Mouse (Mus musculus) neural tube, embryonic 11.5 days (tissue): ENCODE measurements around the gene Qk. TPM values are rescaled to one million over a fixed set of nuclear protein-coding genes. Genes with fewer than 3 reads are reported as not detected.

Experiments used
- ATAC-seq: fragments of 200-750 bp; cut with Nextera tagmentation; 2 replicates; pipeline ENCODE4 v1.8.0; 2017; ENCODE audit warnings: moderate number of reproducible peaks, mild to moderate bottlenecking, moderate TSS enrichment, moderate library complexity; ENCODE audit not compliant: insufficient read depth, low FRiP score, low TSS enrichment
- DNase-seq: peaks from one replicate; pipeline ENCODE4 v3.0.0-alpha.2; 2015; ENCODE audit warnings: low spot score
- H3K27ac ChIP-seq: fragments of 300-500 bp; sonication (generic); 2 replicates; pipeline ENCODE4 v1.5.1; 2014; ENCODE audit warnings: low read depth, mild to moderate bottlenecking, low read length
- H3K27me3 ChIP-seq: fragments of 300-500 bp; sonication (generic); 2 replicates; pipeline ENCODE4 v1.6.1; 2014; ENCODE audit warnings: mild to moderate bottlenecking, low read length, mixed read lengths; ENCODE audit not compliant: control insufficient read depth, insufficient read depth
- H3K36me3 ChIP-seq: fragments of 300-500 bp; sonication (generic); 2 replicates; pipeline ENCODE4 v1.6.1; 2014; ENCODE audit warnings: mild to moderate bottlenecking, low read length, moderate library complexity, mixed read lengths; ENCODE audit not compliant: control insufficient read depth, insufficient read depth
- H3K4me1 ChIP-seq: fragments of 300-500 bp; sonication (generic); 2 replicates; pipeline ENCODE4 v1.6.1; 2014; ENCODE audit warnings: low read length, mixed read lengths; ENCODE audit not compliant: control insufficient read depth, insufficient read depth
- H3K4me2 ChIP-seq: fragments of 300-500 bp; sonication (generic); 2 replicates; pipeline ENCODE4 v1.6.1; 2014; ENCODE audit warnings: low read depth, mild to moderate bottlenecking, moderate library complexity
- H3K4me3 ChIP-seq: fragments of 300-500 bp; sonication (generic); 2 replicates; pipeline ENCODE4 v1.5.1; 2014; ENCODE audit warnings: low read depth, low read length
- H3K9ac ChIP-seq: fragments of 300-500 bp; sonication (generic); 2 replicates; pipeline ENCODE4 v1.6.1; 2014; ENCODE audit warnings: mild to moderate bottlenecking, low read length
- H3K9me3 ChIP-seq: fragments of 300-500 bp; sonication (generic); 2 replicates; pipeline ENCODE4 v1.6.1; 2016; ENCODE audit warnings: low read length; ENCODE audit not compliant: control insufficient read depth
- WGBS: fragments of 180-500 bp; shearing (Covaris S2); extraction: QIAGEN DNeasy Blood & Tissue Kit; methylation state at CpG from one replicate; pipeline ENCODE4 v1.1.7; 2014; 5-methylcytosine and 5-hydroxymethylcytosine counted together
- polyA plus RNA-seq: library from polyadenylated mRNA; unstranded; fragments of >200 nt; fragmentation: Nextera tagmentation; extraction: Ambion mirVana; gene quantifications from 2 replicates; pipeline ENCODE4 v1.2.1, GENCODE M21; 2014

Qk gene
- polyA plus RNA-seq, 1 experiment from 2014 or later: 57.0 TPM

DNA sequence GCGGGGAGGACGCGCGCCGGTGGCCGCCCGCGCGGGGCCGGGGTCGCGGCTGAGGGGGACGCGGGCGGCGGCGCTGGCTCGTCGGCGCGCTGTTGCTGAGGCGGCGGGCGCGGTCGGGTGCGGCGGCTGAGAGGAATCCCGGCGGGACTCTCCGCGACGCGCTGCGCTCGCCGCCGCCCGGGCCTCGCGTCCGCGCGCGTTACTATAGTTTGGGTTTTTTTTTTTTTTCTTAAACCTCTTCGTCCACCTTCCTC lies 296 bp downstream of the Qk start:
- peak overlapping the region; percentile 77 for H3K4me3 ChIP-seq
- peak overlapping the region; percentile 95 for H3K9ac ChIP-seq
- DNase-seq: no peak
- H3K27ac ChIP-seq: peak overlapping the region; percentile 99
- ATAC-seq: no peak
- no peaks in the 10 kb centered on the region for H3K27me3 ChIP-seq
- H3K4me2 ChIP-seq: peak overlapping the region; percentile 47
- no peaks in the 10 kb centered on the region for H3K9me3 ChIP-seq
- WGBS: 0% methylated on average over 26 of the region's 46 CpGs
- no peaks in the 10 kb centered on the region for H3K36me3 ChIP-seq
- peaks cover 12% of the 10 kb centered on the region; the same call in 1 of the 2 replicates for H3K4me1 ChIP-seq

DNA sequence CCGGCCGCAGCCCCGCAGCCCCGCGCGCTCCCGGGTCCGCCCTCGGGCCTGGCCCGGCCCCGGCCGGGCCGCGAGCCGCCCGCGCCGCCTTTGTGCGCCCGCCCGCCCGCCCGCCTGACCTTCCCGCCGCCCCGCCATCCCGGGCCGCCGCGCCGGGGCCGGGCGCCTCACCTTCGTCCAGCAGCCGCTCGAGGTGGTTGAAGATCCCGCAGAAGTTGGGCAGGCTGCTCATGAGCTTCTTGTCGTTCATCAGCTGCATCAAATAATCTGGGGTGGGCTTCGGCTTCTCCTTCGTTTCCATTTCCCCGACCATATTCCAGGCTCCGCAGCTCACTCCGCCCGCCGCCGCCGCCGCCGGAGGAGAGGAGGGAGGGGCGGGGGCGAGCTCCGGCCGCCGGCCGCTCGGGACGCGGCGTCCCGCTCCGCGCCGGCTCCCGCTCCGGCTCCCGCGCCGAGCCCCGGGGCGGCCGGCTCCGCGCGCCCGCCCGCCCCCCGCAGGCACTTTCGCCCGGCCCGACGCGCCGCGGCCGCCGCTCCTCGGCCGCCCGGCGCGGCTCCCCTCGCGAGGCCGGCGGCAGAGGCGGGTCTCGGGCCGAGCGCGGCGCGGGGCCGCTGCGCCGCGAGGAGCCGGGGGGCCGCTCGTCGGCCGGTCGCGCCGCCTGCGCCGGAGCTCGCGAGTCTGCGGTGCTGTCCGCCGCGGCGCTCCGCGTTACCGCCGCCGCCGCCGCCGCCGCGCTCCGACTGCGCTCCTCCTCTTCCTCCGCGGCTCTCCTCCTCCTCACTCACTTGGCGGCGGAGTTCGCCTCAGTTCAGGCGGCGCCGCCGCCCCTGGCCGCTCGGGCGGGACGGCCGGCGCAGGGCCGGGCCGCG lies 858 bp downstream of the Qk start:
- ATAC-seq: peak; percentile 45; the same call in 1 of the 2 replicates
- Histone ChIP-seq H3K4me1 (peaks cover 17% of the 10 kb centered on the region; the same call in 1 of the 2 replicates), H3K27ac (peak overlapping the region; percentile 99)

DNA sequence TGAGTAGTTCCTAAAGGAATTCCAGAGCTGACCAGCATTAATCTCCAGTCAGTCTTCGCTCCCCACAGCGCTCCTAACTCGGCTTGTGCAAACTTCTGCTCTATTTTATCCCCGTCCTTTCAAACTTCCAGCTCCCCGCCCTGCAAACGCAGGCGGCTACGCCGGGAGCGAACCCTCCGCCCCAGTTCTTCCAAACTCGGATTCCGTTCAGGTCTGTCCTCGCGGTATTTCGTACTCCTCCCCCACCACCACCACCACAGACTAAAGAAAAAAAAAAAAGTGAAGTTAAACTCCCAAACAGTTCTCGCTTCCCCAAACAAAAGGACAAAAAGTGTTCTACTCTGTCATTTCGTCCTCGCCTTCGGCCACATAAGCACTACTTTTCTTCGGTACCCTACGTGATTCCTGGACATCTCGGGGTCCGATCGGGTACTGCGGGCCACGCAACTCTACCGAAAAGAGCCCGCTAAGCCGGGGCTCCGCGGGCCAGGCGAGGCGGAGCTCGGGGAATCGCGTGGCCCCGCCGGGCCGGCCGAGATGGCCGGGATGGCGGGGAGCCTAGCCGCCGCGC lies 1.6 kb downstream of the Qk start:
- Histone ChIP-seq H3K9me3 (no peaks in the 10 kb centered on the region), H3K9ac (peak overlapping the region; percentile 95), H3K4me1 (peaks cover 17% of the 10 kb centered on the region; the same call in 1 of the 2 replicates), H3K27me3 (no peaks in the 10 kb centered on the region), H3K4me3 (peak overlapping the region; percentile 77), H3K36me3 (no peaks in the 10 kb centered on the region), H3K27ac (peak overlapping the region; percentile 99), H3K4me2 (peak overlapping the region; percentile 61)
- DNase-seq (peak; percentile 75), ATAC-seq (no peak)
- WGBS: under 1% methylated on average over 46 of the region's 46 CpGs

More for the DNA sequence above, 858 bp downstream of the Qk start:
- Histone ChIP-seq H3K9ac (peak overlapping the region; percentile 95), H3K9me3 (no peaks in the 10 kb centered on the region), H3K27me3 (no peaks in the 10 kb centered on the region), H3K4me3 (peak overlapping the region; percentile 77), H3K36me3 (no peaks in the 10 kb centered on the region), H3K4me2 (peak overlapping the region; percentile 61)
- 0% methylated on average over 81 of the region's 153 CpGs for WGBS
- peak; percentile 80 for DNase-seq

DNA sequence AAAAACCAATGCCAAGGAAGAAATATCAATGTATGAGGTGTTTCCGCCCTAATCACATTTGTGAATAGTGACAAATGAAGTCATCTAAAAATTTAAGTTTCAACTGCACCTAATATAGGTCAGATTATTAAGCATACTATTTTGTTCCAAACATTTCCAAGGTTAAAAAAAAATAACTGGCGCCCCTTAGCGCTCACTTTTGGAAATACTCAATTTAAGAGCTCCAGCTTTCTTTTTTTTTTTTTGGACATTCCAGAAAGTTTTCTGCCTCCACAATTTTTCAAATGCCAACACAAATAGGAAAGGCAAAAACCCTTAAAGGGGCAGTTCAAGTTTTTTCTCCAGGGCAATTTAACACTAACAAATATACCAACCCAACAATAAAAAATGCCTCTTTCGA lies 2.5 kb downstream of the Qk start:
- peaks cover 17% of the 10 kb centered on the region; the same call in 1 of the 2 replicates for H3K4me1 ChIP-seq
- H3K4me2 ChIP-seq: peak overlapping the region; percentile 61
- H3K36me3 ChIP-seq: no peaks in the 10 kb centered on the region
- WGBS: 4% methylated on average over 4 of the region's 4 CpGs
- DNase-seq (peak; percentile 67), ATAC-seq (no peak)
- peak overlapping the region; percentile 95 for H3K9ac ChIP-seq
- H3K9me3 ChIP-seq: no peaks in the 10 kb centered on the region
- peak overlapping the region; percentile 99 for H3K27ac ChIP-seq
- H3K4me3 ChIP-seq: peak overlapping the region; percentile 77
- no peaks in the 10 kb centered on the region for H3K27me3 ChIP-seq

DNA sequence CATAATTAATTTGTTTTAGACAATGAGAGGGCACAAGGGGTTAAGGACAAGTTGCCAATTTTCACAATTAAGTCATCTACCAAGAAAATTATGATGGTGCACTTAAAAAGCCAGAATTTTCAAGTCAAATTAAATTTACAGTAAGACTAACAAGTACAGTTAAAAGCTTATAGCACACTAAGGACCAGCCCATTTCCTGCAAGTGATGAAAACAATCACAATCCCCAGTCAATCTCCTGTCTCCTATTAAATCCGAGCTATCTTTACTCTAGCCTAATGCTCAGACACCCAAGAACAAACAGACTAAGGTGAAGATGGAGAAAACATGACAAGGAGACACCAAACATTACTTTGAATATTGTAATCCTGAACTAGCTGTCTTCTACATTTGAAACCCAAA lies 3.2 kb downstream of the Qk start:
- Histone ChIP-seq H3K27ac (no peak overlapping the region; the same call in 1 of the 2 replicates), H3K36me3 (no peaks in the 10 kb centered on the region), H3K9ac (peak overlapping the region; percentile 37), H3K4me1 (peaks cover 16% of the 10 kb centered on the region; the same call in 1 of the 2 replicates), H3K27me3 (no peaks in the 10 kb centered on the region), H3K4me3 (peak overlapping the region; percentile 39), H3K9me3 (no peaks in the 10 kb centered on the region), H3K4me2 (peak overlapping the region; percentile 50)
- ATAC-seq (no peak), DNase-seq (no peak)
- 0% methylated on average over 1 of the region's 1 CpGs for WGBS

DNA sequence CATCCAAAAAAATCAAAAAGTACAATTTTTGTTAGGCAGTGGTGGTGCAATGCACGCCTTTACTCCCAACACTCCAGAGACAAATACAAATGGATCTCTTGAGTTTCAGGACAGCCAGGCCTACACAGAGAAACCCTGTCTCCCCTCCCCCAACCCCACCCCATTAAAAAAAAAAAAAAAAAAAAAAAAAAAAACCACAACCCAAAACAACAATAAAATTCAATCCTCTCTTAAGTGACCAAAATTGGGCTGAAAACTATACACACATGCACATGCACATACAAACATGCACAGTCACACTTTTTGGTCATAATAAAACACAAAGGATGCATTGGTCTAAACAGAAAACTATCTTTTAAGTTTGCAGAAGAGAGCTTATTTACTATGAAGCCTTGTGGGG lies 9.6 kb downstream of the Qk start:
- H3K9ac ChIP-seq: no peak overlapping the region
- H3K4me1 ChIP-seq: peaks cover 16% of the 10 kb centered on the region; the same call in 1 of the 2 replicates
- no peaks in the 10 kb centered on the region for H3K27me3 ChIP-seq
- H3K4me2 ChIP-seq: no peak overlapping the region
- ATAC-seq: no peak
- no peak for DNase-seq
- no peak overlapping the region for H3K27ac ChIP-seq
- no peaks in the 10 kb centered on the region for H3K9me3 ChIP-seq
- WGBS: 59% methylated on average over 1 of the region's 1 CpGs
- H3K4me3 ChIP-seq: no peak overlapping the region
- no peaks in the 10 kb centered on the region for H3K36me3 ChIP-seq

DNA sequence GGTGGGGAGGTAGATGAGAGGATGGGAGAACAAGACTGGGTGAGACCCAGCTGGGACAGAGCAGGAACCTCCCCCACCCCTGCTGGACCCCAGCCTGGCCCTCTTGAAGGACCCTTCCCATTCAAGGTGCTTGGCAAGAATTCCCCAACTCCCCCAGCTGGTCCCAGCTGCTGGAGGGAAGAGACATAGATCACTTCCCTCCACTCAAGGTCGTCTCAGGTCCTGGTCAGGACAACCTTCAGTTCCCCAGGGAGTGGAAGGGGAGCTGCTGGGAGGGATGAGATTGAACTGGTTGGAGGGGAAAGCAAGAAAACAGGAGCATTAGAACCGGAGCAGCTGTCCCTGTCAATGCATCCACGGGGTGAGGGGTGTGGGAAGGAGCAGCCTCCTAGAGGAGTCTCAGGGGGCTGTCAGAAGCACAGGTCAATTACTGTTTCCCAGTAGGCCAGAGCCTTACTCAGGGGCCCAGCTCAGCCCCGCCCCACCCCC lies 10.5 kb downstream of the Qk start:
- Histone ChIP-seq H3K36me3 (no peaks in the 10 kb centered on the region), H3K9me3 (no peaks in the 10 kb centered on the region), H3K27me3 (no peaks in the 10 kb centered on the region), H3K4me2 (peak overlapping the region; percentile 15; the same call in 1 of the 2 replicates), H3K4me3 (no peak overlapping the region), H3K4me1 (peaks cover 12% of the 10 kb centered on the region; the same call in 1 of the 2 replicates), H3K9ac (no peak overlapping the region), H3K27ac (no peak overlapping the region)
- ATAC-seq (no peak), DNase-seq (peak; percentile 33)
- 28% methylated on average over 4 of the region's 4 CpGs for WGBS

DNA sequence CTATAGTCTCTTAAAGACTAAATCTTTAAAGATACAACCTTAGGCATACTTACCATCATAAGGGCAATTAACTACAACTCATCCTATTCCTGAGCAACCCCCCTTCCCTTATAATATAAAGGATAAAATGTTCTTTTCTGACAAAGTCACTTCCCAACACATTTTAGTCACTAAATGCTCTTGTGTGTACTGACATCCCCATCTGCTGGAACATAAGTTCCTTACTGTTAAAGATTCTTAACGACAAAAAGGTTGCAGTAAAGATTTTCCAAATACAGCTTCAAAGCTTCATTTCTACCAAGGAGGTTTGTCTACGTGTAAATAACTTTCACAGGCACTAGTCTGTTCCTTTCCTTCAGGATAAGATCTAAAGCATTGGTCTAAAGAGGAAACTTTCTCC lies 13.2 kb downstream of the Qk start:
- Histone ChIP-seq H3K27me3 (no peaks in the 10 kb centered on the region), H3K36me3 (no peaks in the 10 kb centered on the region), H3K4me3 (no peak overlapping the region), H3K4me2 (no peak overlapping the region), H3K9ac (no peak overlapping the region), H3K27ac (no peak overlapping the region), H3K9me3 (no peaks in the 10 kb centered on the region), H3K4me1 (peaks cover 6% of the 10 kb centered on the region; the same call in 1 of the 2 replicates)
- no peak for DNase-seq
- ATAC-seq: no peak
- WGBS: 86% methylated on average over 2 of the region's 2 CpGs
